Mouse (Mus musculus): ENCODE data around the gene Pcnp. TPM values are rescaled to one million over a fixed set of nuclear protein-coding genes. Genes with fewer than 3 reads are reported as not detected.

The Pcnp gene
- polyA plus RNA-seq, 1 experiment from 2014 or later = 204 TPM

Small RNA genes within 50 kb of the gene (microRNA-seq; reads per million reads assigned to microRNA genes)
- gene Gm24047 = not detected

Other genes starting within 250 kb of the Pcnp start
- 0.96 and 1.3 TPM in 2 replicates for gene Nfkbiz, start 190.8 kb downstream of the Pcnp start, polyA plus RNA-seq (2015; fragmentation: Nextera tagmentation; extraction: Ambion mirVana)
- gene Nxpe3, start 134.5 kb downstream of the Pcnp start, polyA plus RNA-seq (2015; fragmentation: Nextera tagmentation; extraction: Ambion mirVana) = 1.3 and 1.5 TPM in 2 replicates
- 14.3 and 14.5 TPM in 2 replicates for gene Cep97, start 94.9 kb downstream of the Pcnp start, polyA plus RNA-seq (2015; fragmentation: Nextera tagmentation; extraction: Ambion mirVana)
- gene Rpl24, start 63.5 kb downstream of the Pcnp start, polyA plus RNA-seq (2015; fragmentation: Nextera tagmentation; extraction: Ambion mirVana) = 415 and 447 TPM in 2 replicates
- 22.8 and 24.8 TPM in 2 replicates for gene Zbtb11, start 55.9 kb downstream of the Pcnp start, polyA plus RNA-seq (2015; fragmentation: Nextera tagmentation; extraction: Ambion mirVana)
- gene Trmt10c, start 8.1 kb upstream of the Pcnp start, polyA plus RNA-seq (2015; fragmentation: Nextera tagmentation; extraction: Ambion mirVana) = 17.5 and 18.2 TPM in 2 replicates
- 59.0 and 59.3 TPM in 2 replicates for gene Senp7, start 18.6 kb upstream of the Pcnp start, polyA plus RNA-seq (2015; fragmentation: Nextera tagmentation; extraction: Ambion mirVana)
- 0.23 and 0.27 TPM in 2 replicates for gene Impg2, start 174.6 kb upstream of the Pcnp start, polyA plus RNA-seq (2015; fragmentation: Nextera tagmentation; extraction: Ambion mirVana)